In the genomic region with DNA sequence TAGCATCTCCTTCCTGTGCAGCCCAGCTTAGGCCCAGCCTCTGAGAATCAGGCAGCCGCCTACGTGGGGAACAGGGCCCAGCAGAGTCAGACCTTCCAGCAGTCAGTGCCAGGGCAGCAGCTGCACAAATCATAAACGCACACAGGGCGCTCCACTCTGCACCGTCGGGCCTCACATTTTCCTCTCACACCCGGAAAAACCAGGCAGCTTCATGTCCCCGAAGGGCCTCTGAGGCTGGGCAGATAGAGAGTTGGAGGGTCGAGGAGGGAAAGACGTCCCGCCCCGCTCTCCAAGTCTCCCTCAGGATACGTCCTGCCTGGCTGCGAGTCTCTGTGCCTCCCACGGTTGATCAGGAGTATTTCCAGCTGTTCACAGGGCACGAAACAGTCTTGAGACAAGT, we compare ENCODE assay signal across 11 mouse cellular contexts. TPM values are rescaled to one million over a fixed set of nuclear protein-coding genes. Genes with fewer than 3 reads are reported as not detected.
DNase-seq lines count a peak whose midpoint lies in the region; ATAC-seq and TF ChIP-seq lines count a peak whose summit lies in the region.
"Had no signal": no experiment of that assay in that cellular context is flagged by ENCODE, and none has a peak within 500 bp of the region (broad histone marks: within the 10 kb centered on the region; RNA-seq: fewer than 3 reads in every experiment).

No protein-coding gene starts in this region.

- TF ChIP-seq CTCF in heart, postnatal 0 days (IDR thresholded peaks at IDR 0.05; ENCODE audit: low read depth) = no peak

- no peak overlapping the region for H3K9ac ChIP-seq in heart, postnatal 0 days (replicated peaks; ENCODE audit: low read depth, low read length)
- H3K9ac ChIP-seq: forebrain, embryonic 12.5 days had no signal

- H3K27me3 ChIP-seq in heart, postnatal 0 days (ENCODE audit: control insufficient read depth, insufficient read depth, low read length) = no peaks in the 10 kb centered on the region
- H3K27me3 ChIP-seq: forebrain, embryonic 12.5 days had no signal

- H3K36me3 ChIP-seq in heart, postnatal 0 days (replicated peaks; ENCODE audit: control insufficient read depth, insufficient read depth, low read length) = 0 out of 2 replicates have a peak, but pooled peaks cover 2% of the 10 kb centered on the region
- H3K36me3 ChIP-seq: forebrain, embryonic 12.5 days had no signal

- no peak overlapping the region for H3K4me3 ChIP-seq in heart, postnatal 0 days (ENCODE audit: low read depth, low read length)
- H3K4me3 ChIP-seq: forebrain, embryonic 12.5 days had no signal

- H3K4me1 ChIP-seq in heart, postnatal 0 days (ENCODE audit: control insufficient read depth, insufficient read depth) = peaks cover 3% of the 10 kb centered on the region; the same call in 1 of the 2 replicates
- H3K4me1 ChIP-seq: forebrain, embryonic 12.5 days had no signal

- peak; percentile 67 to 78 for DNase-seq in kidney, postnatal 4 days
- no peak for DNase-seq in kidney, adult 11 months
- peak; percentile 62 for DNase-seq in gastrocnemius, adult 18-20 months (ENCODE audit: low spot score)
- DNase-seq in heart, postnatal 0 days (ENCODE audit: low spot score) = no peak
- peak; percentile 48 for DNase-seq in lung, postnatal 36 days
- no peak for DNase-seq in cerebellum, adult 11 months
- DNase-seq in thymus, adult 18-20 months = no peak
- DNase-seq in cerebellum, postnatal 36 days = no peak

- no peaks in the 10 kb centered on the region for H3K9me3 ChIP-seq in heart, postnatal 0 days (replicated peaks; ENCODE audit: control insufficient read depth, low read length)
- H3K9me3 ChIP-seq: forebrain, embryonic 12.5 days had no signal

- 46% methylated on average over 16 of the region's 16 CpGs for WGBS in heart, postnatal 0 days

- peak overlapping the region; percentile 78 for H3K27ac ChIP-seq in heart, postnatal 0 days (ENCODE audit: low read depth)
- H3K27ac ChIP-seq: forebrain, embryonic 12.5 days; macrophage had no signal

- peak; percentile 65 for ATAC-seq in heart, postnatal 0 days (ENCODE audit: insufficient read depth, low read depth)

- no peak for TF ChIP-seq EP300 in heart, postnatal 0 days (IDR thresholded peaks at IDR 0.05; ENCODE audit: low read depth)

- H3K4me2 ChIP-seq in heart, postnatal 0 days (ENCODE audit: low read depth, low read length) = no peak overlapping the region
- H3K4me2 ChIP-seq: forebrain, embryonic 12.5 days had no signal

RNA-seq across cellular contexts. Expression of gene Ctu2, which starts 35.6 kb away (rescaled TPM):
- total RNA-seq in gastrocnemius, adult 18-20 months (2021) = 1 to 10 TPM; 6.3 to 7.6 TPM
- 19.5 and 28.4 TPM in 2 replicates for total RNA-seq in heart, postnatal 0 days (2014; rRNA removed; ENCODE audit: low replicate concordance)
- polyA plus RNA-seq in heart, postnatal 0 days (2015; fragmentation: Nextera tagmentation; extraction: Ambion mirVana) = 20.9 and 24.3 TPM in 2 replicates

RNA-seq across cellular contexts. Expression of gene Rnf166, which starts 35.7 kb away (rescaled TPM):
- 10 to 100 TPM; 35.0 to 37.7 TPM for total RNA-seq in gastrocnemius, adult 18-20 months (2021)
- 39.7 and 42.7 TPM in 2 replicates for total RNA-seq in heart, postnatal 0 days (2014; rRNA removed; ENCODE audit: low replicate concordance)
- 39.4 and 45.9 TPM in 2 replicates for polyA plus RNA-seq in heart, postnatal 0 days (2015; fragmentation: Nextera tagmentation; extraction: Ambion mirVana)

RNA-seq across cellular contexts. Expression of gene Piezo1, which starts 39.6 kb away (rescaled TPM):
- 10 to 100 TPM; 11.5 to 13.2 TPM for total RNA-seq in gastrocnemius, adult 18-20 months (2021)
- 87.0 and 92.7 TPM in 2 replicates for total RNA-seq in heart, postnatal 0 days (2014; rRNA removed; ENCODE audit: low replicate concordance)
- 8.0 and 10.1 TPM in 2 replicates for polyA plus RNA-seq in heart, postnatal 0 days (2015; fragmentation: Nextera tagmentation; extraction: Ambion mirVana)

RNA-seq across cellular contexts. Expression of gene Snai3, which starts 51.0 kb away (rescaled TPM):
- 10 to 100 TPM in 1 of 2 experiments, 1 to 10 TPM in 1; 5.7 to 14.7 TPM for total RNA-seq in gastrocnemius, adult 18-20 months (2021)
- total RNA-seq in heart, postnatal 0 days (2014; rRNA removed; ENCODE audit: low replicate concordance) = 1.2 TPM in 1 of 2 replicates, not detected in the other
- 0.61 and 1.6 TPM in 2 replicates for polyA plus RNA-seq in heart, postnatal 0 days (2015; fragmentation: Nextera tagmentation; extraction: Ambion mirVana)
- polyA plus RNA-seq: forebrain, embryonic 12.5 days; macrophage; neural tube, embryonic 14.5 days had no signal

RNA-seq across cellular contexts. Expression of gene Cdt1, which starts 56.3 kb away (rescaled TPM):
- under 1 TPM; 0.30 to 0.66 TPM for total RNA-seq in gastrocnemius, adult 18-20 months (2021)
- total RNA-seq in heart, postnatal 0 days (2014; rRNA removed; ENCODE audit: low replicate concordance) = 27.5 and 52.3 TPM in 2 replicates
- polyA plus RNA-seq in heart, postnatal 0 days (2015; fragmentation: Nextera tagmentation; extraction: Ambion mirVana) = 9.9 and 10.0 TPM in 2 replicates

Comparison
In these comparisons a context has a peak if more than half of its experiments do, and no peak if none do; other contexts are left out.
1. DNase-seq: peak in kidney, postnatal 4 days (2 of 2), gastrocnemius, adult 18-20 months (single experiment) and lung, postnatal 36 days (single experiment); none in kidney, adult 11 months (single experiment), heart, postnatal 0 days (single experiment), cerebellum, adult 11 months (single experiment), thymus, adult 18-20 months (0 of 2) and cerebellum, postnatal 36 days (0 of 2).